Mouse (Mus musculus) intestine, postnatal 0 days (tissue): ENCODE results near the gene Pak4. TPM values are rescaled to one million over a fixed set of nuclear protein-coding genes. Genes with fewer than 3 reads are reported as not detected.
"Not testable (repeated sequence)": the region's sequence is repeated elsewhere in the genome, so short reads cannot be mapped to it uniquely, and the experiment has no call there.

ENCODE experiments used
- ATAC-seq: fragments of 200-750 bp; cut with Nextera tagmentation; 2 replicates; pipeline ENCODE4 v1.8.0; 2017; ENCODE audit warnings: mild to moderate bottlenecking, moderate TSS enrichment, moderate library complexity
- H3K27ac ChIP-seq: fragments of 300-500 bp; sonication (generic); 2 replicates; pipeline ENCODE4 v1.5.1; 2014; ENCODE audit warnings: mild to moderate bottlenecking, low read depth, low read length, moderate library complexity
- H3K27me3 ChIP-seq: fragments of 300-500 bp; sonication (generic); replicated peaks from 2 replicates; pipeline ENCODE4 v1.6.1; 2014; ENCODE audit warnings: low read length, mixed read lengths; ENCODE audit not compliant: control insufficient read depth, insufficient read depth
- H3K36me3 ChIP-seq: fragments of 300-500 bp; sonication (generic); 2 replicates; pipeline ENCODE4 v1.6.1; 2014; ENCODE audit warnings: mild to moderate bottlenecking, moderate library complexity; ENCODE audit not compliant: control insufficient read depth, insufficient read depth
- H3K4me1 ChIP-seq: fragments of 300-500 bp; sonication (generic); replicated peaks from 2 replicates; pipeline ENCODE4 v1.6.1; 2014; ENCODE audit warnings: antibody characterized with exemption, low read length, mixed read lengths; ENCODE audit not compliant: control insufficient read depth, insufficient read depth
- H3K4me2 ChIP-seq: fragments of 300-500 bp; sonication (generic); replicated peaks from 2 replicates; pipeline ENCODE4 v1.6.1; 2014; ENCODE audit warnings: low read depth, mild to moderate bottlenecking, moderate library complexity
- H3K4me3 ChIP-seq: fragments of 300-500 bp; sonication (generic); 2 replicates; pipeline ENCODE4 v1.5.1; 2014; ENCODE audit warnings: low read depth, low read length
- H3K9ac ChIP-seq: fragments of 300-500 bp; sonication (generic); 2 replicates; pipeline ENCODE4 v1.6.1; 2014; ENCODE audit warnings: mild to moderate bottlenecking, low read depth, low read length
- H3K9me3 ChIP-seq: fragments of 300-500 bp; sonication (generic); 2 replicates; pipeline ENCODE4 v1.6.1; 2016; ENCODE audit warnings: mixed run types; ENCODE audit not compliant: control insufficient read depth
- CTCF ChIP-seq: sonication (generic); IDR thresholded peaks from 2 replicates; pipeline ENCODE4 v1.5.1; 2016; ENCODE audit warnings: low read depth, mild to moderate bottlenecking, control low read depth, antibody characterized with exemption, moderate library complexity
- WGBS: fragments of 180-500 bp; shearing (Covaris S2); extraction: QIAGEN DNeasy Blood & Tissue Kit; methylation state at CpG from one replicate; pipeline ENCODE4 v1.1.7; 2014; 5-methylcytosine and 5-hydroxymethylcytosine counted together
- microRNA-seq: library from miRNA; unstranded; fragments of <30 nt; microRNA quantifications from one replicate; pipeline ENCODE4, GENCODE M21; 2016
- polyA plus RNA-seq: library from polyadenylated mRNA; unstranded; fragments of >200 nt; fragmentation: Nextera tagmentation; extraction: Ambion mirVana; gene quantifications from 2 replicates; pipeline ENCODE4 v1.2.1, GENCODE M21; 2015

The Pak4 gene
- polyA plus RNA-seq, 1 experiment from 2014 or later: 17.2 TPM

- H3K4me3 ChIP-seq, H3K9me3 ChIP-seq, H3K36me3 ChIP-seq, H3K27ac ChIP-seq, H3K27me3 ChIP-seq, H3K4me1 ChIP-seq, H3K9ac ChIP-seq: not testable (repeated sequence)
- 46% methylated on average over 8 of the region's 8 CpGs for WGBS
- 0 out of 2 replicates have a peak within 1 kb of the TSS, but pooled peaks have one; percentile 21 for H3K4me2 ChIP-seq
- peak; percentile 61; the same call in 1 of the 2 replicates for ATAC-seq
- peak; percentile 26 for TF ChIP-seq CTCF
Measured at GRCm38 (mm10) chr7:28510405-28510974, 87.5 kb downstream of the Pak4 start, which contains the start of gene Ifnl2. TSS of gene Ifnl2 (minus strand) at chr7:28510455.

GRCm38 (mm10) chr7:28509121-28509520 lies 88.9 kb downstream of the Pak4 start:
- H3K9me3 ChIP-seq, H3K4me2 ChIP-seq, ATAC-seq, H3K4me1 ChIP-seq, H3K4me3 ChIP-seq, H3K27ac ChIP-seq, H3K36me3 ChIP-seq, H3K9ac ChIP-seq, H3K27me3 ChIP-seq: not testable (repeated sequence)
- 100% methylated on average over 1 of the region's 2 CpGs for WGBS

Small RNAs within 50 kb of the gene (microRNA-seq; reads per million reads assigned to microRNA genes)
- gene Mir7049: not detected

Other genes with a start within 250 kb of the Pak4 start
- 695 and 702 TPM in 2 replicates for gene Rps16, start 247.5 kb downstream of the Pak4 start, polyA plus RNA-seq
- 10.6 and 11.9 TPM in 2 replicates for gene Plekhg2, start 225.6 kb downstream of the Pak4 start, polyA plus RNA-seq
- gene Zfp36, start 217.9 kb downstream of the Pak4 start, polyA plus RNA-seq: 57.3 and 61.5 TPM in 2 replicates
- gene Med29, start 205.5 kb downstream of the Pak4 start, polyA plus RNA-seq: 42.7 and 44.2 TPM in 2 replicates
- gene Paf1, start 205.2 kb downstream of the Pak4 start, polyA plus RNA-seq: 54.6 and 60.6 TPM in 2 replicates
- 33.6 and 35.0 TPM in 2 replicates for gene Gmfg, start 160.7 kb downstream of the Pak4 start, polyA plus RNA-seq
- 0.55 and 0.82 TPM in 2 replicates for gene Lrfn1, start 146.2 kb downstream of the Pak4 start, polyA plus RNA-seq
- not detected in 2 replicates for gene Ifnl2, start 87.7 kb downstream of the Pak4 start, polyA plus RNA-seq
- not detected in 2 replicates for gene Ifnl3, start 75.3 kb downstream of the Pak4 start, polyA plus RNA-seq
- gene Sycn, start 57.3 kb downstream of the Pak4 start, polyA plus RNA-seq: 17.0 and 23.4 TPM in 2 replicates
- gene Nccrp1, start 50.9 kb downstream of the Pak4 start, polyA plus RNA-seq: not detected in 2 replicates
- 12.4 and 13.4 TPM in 2 replicates for gene Samd4b, start within 50 bp of the Pak4 start, polyA plus RNA-seq
- gene Acp7, start 33.1 kb upstream of the Pak4 start, polyA plus RNA-seq: not detected in 2 replicates
- 0.37 and 0.90 TPM in 2 replicates for gene Fbxo27, start 94.7 kb upstream of the Pak4 start, polyA plus RNA-seq
- gene Fbxo17, start 118.6 kb upstream of the Pak4 start, polyA plus RNA-seq: 1.6 and 1.8 TPM in 2 replicates
- 98.7 and 101 TPM in 2 replicates for gene Mrps12, start 143.6 kb upstream of the Pak4 start, polyA plus RNA-seq
- 8.6 and 9.9 TPM in 2 replicates for gene Sars2, start 143.8 kb upstream of the Pak4 start, polyA plus RNA-seq
- gene Ccer2, start 158.0 kb upstream of the Pak4 start, polyA plus RNA-seq: not detected in 2 replicates
- gene Sirt2, start 168.6 kb upstream of the Pak4 start, polyA plus RNA-seq: 76.8 and 79.2 TPM in 2 replicates
- gene Nfkbib, start 169.3 kb upstream of the Pak4 start, polyA plus RNA-seq: 33.1 and 33.2 TPM in 2 replicates
- gene Rinl, start 190.8 kb upstream of the Pak4 start, polyA plus RNA-seq: 1.6 and 2.2 TPM in 2 replicates
- 144 and 152 TPM in 2 replicates for gene Hnrnpl, start 210.4 kb upstream of the Pak4 start, polyA plus RNA-seq
- gene Ech1, start 227.0 kb upstream of the Pak4 start, polyA plus RNA-seq: 402 and 426 TPM in 2 replicates
- gene Lgals4, start 235.7 kb upstream of the Pak4 start, polyA plus RNA-seq: 2,376 and 2,464 TPM in 2 replicates